Mouse (Mus musculus) megakaryocyte, embryonic 14.5 days (primary cell): Measurements from ENCODE around the gene Shb.

Experiments used
- FLI1 ChIP-seq: IDR thresholded peaks from 2 replicates; pipeline ENCODE4 v1.6.1; 2012; ENCODE audit warnings: low read length, inconsistent platforms, mixed read lengths
- GATA1 ChIP-seq: IDR thresholded peaks from 3 replicates; pipeline ENCODE4 v1.6.1; 2012; ENCODE audit warnings: mixed read lengths, low read length, inconsistent platforms, borderline replicate concordance

- no peak for TF ChIP-seq GATA1
- TF ChIP-seq FLI1 = no peak
Measured at GRCm38 (mm10) chr4:45500381-45500780, 31.9 kb downstream of the Shb start.
